Mouse (Mus musculus) heart, postnatal 36 days (tissue): Measurements from ENCODE around the gene Mrpl23. TPM values are rescaled to one million over a fixed set of nuclear protein-coding genes. Genes with fewer than 3 reads are reported as not detected.
A peak's percentile ranks its signal among the peaks of the same experiment; 100 is the strongest.

Experiments used
- DNase-seq, 2 experiments: peaks; one replicate each; pipeline ENCODE4 v3.0.0; 2021 to 2022
- intact Hi-C: fragments of 180-260 bp; cut with DNase I; formaldehyde crosslinking; loops from one replicate; pipeline ENCODE4 v1.15.1; 2025
- total RNA-seq, 2 experiments: library from RNA; stranded (reverse); gene quantifications; 2 replicates each; pipeline ENCODE4 v1.2.3; 2021

Gene Mrpl23
- total RNA-seq, 2 experiments from 2014 or later, result 12.8 to 13.1 TPM

DNA sequence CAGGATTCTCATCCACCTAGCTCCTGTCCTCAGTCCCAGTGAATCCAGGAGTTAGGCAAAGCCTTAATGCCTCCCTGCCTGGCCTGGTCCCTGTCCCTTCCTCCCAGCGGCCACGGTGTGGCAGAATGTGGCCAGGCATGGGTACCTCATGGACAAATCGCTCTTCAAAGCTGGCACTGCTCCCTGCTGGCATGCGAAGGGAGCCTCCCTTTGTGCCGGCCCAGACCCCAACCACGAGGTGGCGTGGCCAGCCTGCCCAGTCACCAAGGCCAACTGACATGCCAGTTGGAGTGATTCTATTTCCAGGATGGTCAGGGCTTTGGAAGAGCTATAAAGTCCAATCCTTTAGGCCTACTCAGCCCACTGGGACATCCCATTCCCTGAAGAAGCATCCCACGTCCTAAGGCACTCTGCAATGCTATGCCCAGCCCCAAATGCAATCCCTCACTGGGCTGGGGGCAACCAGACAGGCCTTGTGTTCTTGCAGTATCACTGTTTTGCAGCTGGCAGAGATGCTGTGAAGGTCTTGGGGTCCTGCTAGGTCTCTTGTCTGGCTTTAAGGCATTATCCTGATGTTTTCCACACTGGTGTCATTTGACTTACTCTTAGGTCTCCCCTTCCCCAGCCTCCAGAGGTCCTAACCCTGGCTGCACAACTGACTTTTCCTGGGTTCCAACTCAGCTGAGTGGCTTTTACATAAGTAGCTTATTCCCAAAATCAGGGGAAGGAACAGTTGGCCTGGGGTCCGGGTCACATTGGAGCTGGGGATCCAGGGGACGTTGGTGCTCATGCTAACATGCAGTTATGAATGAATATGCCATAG, 17.7 kb downstream of the Mrpl23 start:
- intact Hi-C loops, result no loop called here
- peak; percentile 32 to 36 for DNase-seq

GRCm38 (mm10) chr7:142550935-142551373, 18.5 kb downstream of the Mrpl23 start:
- intact Hi-C loops, result no loop called here
- peak in 1 of 2 experiments; percentile 27 for DNase-seq

- no peak for DNase-seq
- intact Hi-C loops, result no loop called here
These were observed 19.2 kb downstream of the Mrpl23 start for GRCm38 (mm10) chr7:142551691-142552090.

- DNase-seq, result no peak
- intact Hi-C loops, result no loop called here
These were observed 20.3 kb downstream of the Mrpl23 start for GRCm38 (mm10) chr7:142552591-142553416.

GRCm38 (mm10) chr7:142553417-142554335, 21.2 kb downstream of the Mrpl23 start:
- no peak for DNase-seq
- intact Hi-C loops, result no loop called here

DNA sequence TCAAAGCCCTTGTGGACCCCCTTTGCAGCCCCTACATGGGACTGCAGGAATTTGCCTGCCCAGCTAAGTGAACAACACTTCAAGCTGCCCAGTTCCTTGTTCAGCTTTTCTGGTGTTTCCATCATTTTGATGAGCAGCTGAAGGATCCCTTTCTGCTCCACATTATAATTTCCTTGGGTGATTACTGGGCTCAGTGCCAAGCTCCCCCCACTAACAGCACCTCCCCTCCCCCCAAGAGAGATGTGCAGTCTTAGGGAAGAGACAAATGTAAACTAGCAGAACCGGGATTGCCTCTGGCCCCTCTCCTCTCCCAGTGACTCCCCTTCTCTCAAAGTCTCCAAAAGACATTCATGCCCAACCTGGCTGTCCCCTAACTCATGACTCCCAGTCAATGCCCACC, 22.1 kb downstream of the Mrpl23 start:
- intact Hi-C loops, result no loop called here
- no peak for DNase-seq

GRCm38 (mm10) chr7:142555366-142556088, 23.0 kb downstream of the Mrpl23 start:
- intact Hi-C loops, result no loop called here
- no peak for DNase-seq

GRCm38 (mm10) chr7:142556089-142556476, 23.6 kb downstream of the Mrpl23 start:
- DNase-seq, result no peak
- intact Hi-C loops, result no loop called here

DNA sequence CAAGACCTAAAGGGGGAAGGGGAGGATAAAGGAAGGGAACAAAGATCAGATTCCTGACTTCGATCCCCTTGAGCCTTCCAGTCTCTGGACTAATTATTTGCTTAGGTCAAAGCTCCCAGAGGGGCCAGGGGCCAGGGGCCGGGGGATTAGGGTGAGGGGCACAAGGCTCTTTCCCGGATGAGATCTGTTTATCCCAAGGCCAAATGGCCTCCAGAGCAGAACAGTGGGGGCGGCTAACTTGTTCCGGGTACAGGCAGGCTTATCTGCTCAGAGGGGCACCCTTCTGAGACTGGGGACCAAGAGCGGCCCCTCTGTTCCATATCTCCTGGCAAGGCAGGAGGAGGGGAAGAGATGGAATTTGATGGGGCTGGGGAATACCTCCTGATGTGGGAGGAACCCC, 25.2 kb downstream of the Mrpl23 start:
- DNase-seq, result no peak
- intact Hi-C loops, result no loop called here

- DNase-seq, result no peak
- intact Hi-C loops, result no loop called here
These were observed 26.1 kb downstream of the Mrpl23 start for GRCm38 (mm10) chr7:142558511-142559146.

- no peak for DNase-seq
- intact Hi-C loops, result no loop called here
These were observed 27.2 kb downstream of the Mrpl23 start for GRCm38 (mm10) chr7:142559651-142560175.

DNA sequence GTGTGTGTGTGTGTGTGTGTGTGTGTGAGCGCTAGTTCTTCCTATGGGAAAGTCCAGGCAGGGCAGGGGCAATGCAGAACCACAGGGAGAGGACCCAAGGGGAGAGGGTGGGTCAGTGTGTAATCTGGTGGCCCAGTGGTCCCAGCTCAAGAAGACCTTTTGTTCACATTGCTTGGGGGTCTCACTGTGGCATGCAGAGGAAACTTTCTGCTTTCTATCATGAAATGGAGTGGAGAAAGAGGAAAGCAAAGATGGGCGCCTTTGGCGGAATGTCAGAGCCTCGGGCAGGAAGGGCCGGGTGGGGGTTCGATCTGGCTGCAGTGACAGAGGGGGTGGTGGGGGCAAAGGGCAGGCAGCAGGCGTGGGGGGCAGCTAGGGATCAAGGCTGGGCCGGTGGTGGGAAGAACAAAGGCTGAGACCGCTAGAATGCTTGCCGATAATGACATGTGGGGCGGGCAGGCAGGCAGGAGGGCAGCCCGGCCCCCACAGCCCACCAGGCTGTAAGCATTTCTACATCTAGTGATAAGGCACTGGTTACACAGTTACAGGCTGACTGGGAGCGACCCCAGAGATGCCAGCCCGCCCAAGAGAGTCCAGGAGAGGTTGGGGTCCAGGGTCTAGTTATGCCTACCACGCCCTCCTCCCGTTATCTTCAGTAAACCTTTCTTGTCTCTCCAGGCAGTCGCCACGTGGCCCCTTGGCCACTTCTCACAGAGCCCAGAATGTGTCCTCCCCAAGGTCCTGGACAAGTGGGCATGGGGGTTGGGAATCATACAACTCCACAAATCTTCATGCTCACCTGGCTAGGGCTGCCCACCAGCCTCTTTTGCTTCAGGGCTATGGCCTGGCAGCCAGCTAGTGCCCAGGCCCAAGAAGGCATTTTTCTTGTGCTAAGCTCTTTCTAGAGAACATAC, 28.7 kb downstream of the Mrpl23 start:
- intact Hi-C loops, result no loop called here
- no peak for DNase-seq

DNA sequence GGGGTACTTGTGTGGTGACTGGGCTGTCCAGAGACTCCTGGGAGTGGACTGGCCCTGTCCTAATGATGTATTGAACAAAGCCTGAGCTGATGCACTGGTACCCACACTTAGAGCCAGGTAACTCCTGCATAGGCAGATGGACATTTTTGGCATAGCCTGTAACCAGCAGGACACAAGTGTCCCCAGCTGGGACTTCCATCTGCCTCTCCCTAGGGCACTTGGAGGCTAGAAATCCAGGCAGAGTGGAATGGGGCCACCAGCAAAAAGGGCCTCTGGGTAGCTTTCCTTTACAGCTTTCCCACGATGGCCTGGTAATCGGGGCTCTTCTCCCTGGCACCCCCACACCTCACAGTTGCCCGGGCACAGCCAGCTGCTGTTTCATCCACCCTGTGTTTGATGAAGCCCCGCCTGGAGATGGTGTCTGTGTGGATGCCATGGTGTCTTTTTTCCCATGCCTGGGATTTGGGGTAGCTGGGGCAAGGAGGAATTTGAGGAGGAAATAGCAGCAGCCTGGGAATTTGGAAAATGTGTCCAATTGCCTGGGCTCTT, 29.4 kb downstream of the Mrpl23 start:
- intact Hi-C loops, result no loop called here
- no peak for DNase-seq

GRCm38 (mm10) chr7:142563168-142563567, 30.7 kb downstream of the Mrpl23 start:
- no peak for DNase-seq
- intact Hi-C loops, result no loop called here

GRCm38 (mm10) chr7:142564955-142565643, 32.6 kb downstream of the Mrpl23 start:
- DNase-seq, result no peak
- intact Hi-C loops, result no loop called here

DNA sequence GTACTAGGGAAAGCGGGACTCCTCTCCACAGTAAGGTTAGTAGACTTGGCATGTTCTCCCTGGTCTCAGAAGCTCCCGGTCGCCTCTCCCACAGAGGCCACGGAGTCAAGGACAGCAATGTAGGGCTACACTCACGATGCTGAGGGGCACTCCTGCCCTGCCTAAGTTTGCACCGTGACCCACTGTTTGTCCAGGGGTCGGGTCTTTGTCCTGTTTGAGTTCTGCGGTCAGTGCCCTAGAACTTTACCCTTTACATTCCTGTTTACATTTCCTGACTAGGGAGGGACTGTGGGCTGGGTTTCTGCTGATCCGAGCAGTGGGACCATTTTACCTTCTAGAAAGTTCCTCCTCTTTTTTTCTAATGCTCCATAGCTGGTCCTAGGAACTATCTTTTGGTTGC, 34.0 kb downstream of the Mrpl23 start:
- intact Hi-C loops, result no loop called here
- DNase-seq, result no peak

DNA sequence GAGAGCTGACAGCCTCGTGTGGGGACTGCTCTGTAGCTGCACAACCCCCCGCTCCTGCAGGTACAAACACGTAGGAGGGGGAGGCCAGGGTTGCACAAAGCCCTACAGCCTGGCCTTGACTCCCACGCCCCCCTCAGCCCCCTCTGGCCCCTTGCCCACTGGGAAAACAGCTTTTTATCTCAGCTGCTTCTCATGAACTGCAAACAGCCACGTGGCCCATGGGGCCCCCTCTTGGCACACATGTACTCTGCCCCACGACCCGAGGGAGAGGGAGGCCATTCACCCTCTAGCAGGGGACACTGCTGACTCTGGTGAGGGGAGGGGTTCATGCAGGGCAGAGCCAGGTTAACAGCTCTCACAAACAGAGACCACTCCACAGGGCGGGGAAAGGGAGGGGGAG, 36.5 kb downstream of the Mrpl23 start:
- no peak for DNase-seq

More for the DNA sequence above, 36.5 kb downstream of the Mrpl23 start:
- intact Hi-C loops, result no loop called here
